8 mouse cellular contexts compared by ENCODE assay signal in genomic region chr10:80826151-80827062, GRCm38 (mm10). TPM values are rescaled to one million over a fixed set of nuclear protein-coding genes. Genes with fewer than 3 reads are reported as not detected.
DNase-seq lines count a peak whose midpoint lies in the region; ATAC-seq and TF ChIP-seq lines count a peak whose summit lies in the region.

TSS of gene Oaz1 (plus strand) at chr10:80826656.

- peak; percentile 100 for DNase-seq in 3T3-L1 (ENCODE audit: low read depth, low spot score)
- DNase-seq in adrenal gland, postnatal 4 days (ENCODE audit: low spot score in 2 of 2), result peak; percentile 95 to 96
- peak; percentile 100 for DNase-seq in embryonic facial prominence, embryonic 14.5 days (ENCODE audit: low spot score)
- peak; percentile 98 to 99 for DNase-seq in heart, adult 2 months
- DNase-seq in kidney, adult 8-10 months, result peak; percentile 100
- peak; percentile 98 to 99 for DNase-seq in spleen, postnatal 10 days (ENCODE audit: low spot score in 2 of 2)

- TF ChIP-seq EP300 in heart, adult 2 months (IDR thresholded peaks at IDR 0.05; ENCODE audit: insufficient read depth, low read depth, low read length), result peak; percentile 55; the same call in 1 of the 2 replicates

- peak; percentile 98 for ATAC-seq in embryonic facial prominence, embryonic 14.5 days (ENCODE audit: low read depth)
- ATAC-seq in limb, embryonic 13.5 days (ENCODE audit: low FRiP score, low read depth), result peak; percentile 98
- ATAC-seq in midbrain, embryonic 16.5 days, result peak; percentile 97

- TF ChIP-seq POLR2A in heart, adult 2 months (IDR thresholded peaks at IDR 0.05; ENCODE audit: insufficient read depth, low read depth, low read length), result peak; percentile 98

- intact Hi-C loops in heart, adult 2 months (cut with DNase I), result loop anchor here (2.0 kb wide), 1 partner anchor 28 kb away; the partner anchor contains the start of genes Plekhj1 and Sf3a2

- H3K4me2 ChIP-seq in embryonic facial prominence, embryonic 14.5 days (ENCODE audit: low read depth, low read length), result peak within 1 kb of the TSS; percentile 86
- H3K4me2 ChIP-seq in limb, embryonic 13.5 days (replicated peaks), result peak within 1 kb of the TSS; percentile 100
- peak within 1 kb of the TSS; percentile 91 for H3K4me2 ChIP-seq in midbrain, embryonic 16.5 days (ENCODE audit: low read length)

- peak within 1 kb of the TSS; percentile 94 for H3K9ac ChIP-seq in embryonic facial prominence, embryonic 14.5 days (ENCODE audit: low read depth, low read length)
- H3K9ac ChIP-seq in heart, adult 2 months (ENCODE audit: low read depth, low read length), result peak within 1 kb of the TSS; percentile 92
- peak within 1 kb of the TSS; percentile 90 for H3K9ac ChIP-seq in limb, embryonic 13.5 days
- H3K9ac ChIP-seq in midbrain, embryonic 16.5 days (ENCODE audit: low read depth, low read length), result peak within 1 kb of the TSS; percentile 92

- no peaks in the 10 kb centered on the region for H3K27me3 ChIP-seq in embryonic facial prominence, embryonic 14.5 days (replicated peaks; ENCODE audit: control insufficient read depth, insufficient read depth, low read length)
- no peaks in the 10 kb centered on the region for H3K27me3 ChIP-seq in heart, adult 2 months (ENCODE audit: control insufficient read depth, insufficient read depth, low read length)
- H3K27me3 ChIP-seq in limb, embryonic 13.5 days, result no peaks in the 10 kb centered on the region
- H3K27me3 ChIP-seq in midbrain, embryonic 16.5 days (ENCODE audit: control insufficient read depth, insufficient read depth, low read depth, low read length), result no peaks in the 10 kb centered on the region

- WGBS in embryonic facial prominence, embryonic 14.5 days, result under 1% methylated on average over 70 of the region's 82 CpGs
- WGBS in heart, adult 2 months, result under 1% methylated on average over 82 of the region's 82 CpGs
- WGBS in limb, embryonic 13.5 days, result under 1% methylated on average over 80 of the region's 82 CpGs
- under 1% methylated on average over 77 of the region's 82 CpGs for WGBS in midbrain, embryonic 16.5 days

- H3K4me3 ChIP-seq in embryonic facial prominence, embryonic 14.5 days (ENCODE audit: low read depth, low read length), result peak within 1 kb of the TSS; percentile 81
- H3K4me3 ChIP-seq in heart, adult 2 months, result peak within 1 kb of the TSS; percentile 98
- H3K4me3 ChIP-seq in limb, embryonic 13.5 days, result peak within 1 kb of the TSS; percentile 82
- peak within 1 kb of the TSS; percentile 85 for H3K4me3 ChIP-seq in midbrain, embryonic 16.5 days (ENCODE audit: low read depth, low read length)

- peaks cover 23% of the 10 kb centered on the region for H3K36me3 ChIP-seq in embryonic facial prominence, embryonic 14.5 days (ENCODE audit: control insufficient read depth, insufficient read depth, low read length)
- peaks cover 7% of the 10 kb centered on the region; the same call in 1 of the 2 replicates for H3K36me3 ChIP-seq in heart, adult 2 months (ENCODE audit: control insufficient read depth, insufficient read depth, low read length)
- H3K36me3 ChIP-seq in limb, embryonic 13.5 days, result peaks cover 18% of the 10 kb centered on the region
- H3K36me3 ChIP-seq in midbrain, embryonic 16.5 days (ENCODE audit: control insufficient read depth, insufficient read depth, low read length), result peaks cover 10% of the 10 kb centered on the region

- H3K27ac ChIP-seq in embryonic facial prominence, embryonic 14.5 days (replicated peaks; ENCODE audit: low read depth, low read length), result peak within 1 kb of the TSS; percentile 91
- peak within 1 kb of the TSS; percentile 99 for H3K27ac ChIP-seq in heart, adult 2 months
- H3K27ac ChIP-seq in limb, embryonic 13.5 days, result peak within 1 kb of the TSS; percentile 87
- H3K27ac ChIP-seq in midbrain, embryonic 16.5 days (ENCODE audit: low read length), result peak within 1 kb of the TSS; percentile 94

- H3K9me3 ChIP-seq in embryonic facial prominence, embryonic 14.5 days (ENCODE audit: control insufficient read depth, low read length), result no peaks in the 10 kb centered on the region
- H3K9me3 ChIP-seq in limb, embryonic 13.5 days, result no peaks in the 10 kb centered on the region
- no peaks in the 10 kb centered on the region for H3K9me3 ChIP-seq in midbrain, embryonic 16.5 days (replicated peaks; ENCODE audit: control insufficient read depth, low read length, poor library complexity, severe bottlenecking)

- peaks cover 7% of the 10 kb centered on the region for H3K79me2 ChIP-seq in heart, adult 2 months (replicated peaks; ENCODE audit: control insufficient read depth, insufficient read depth, low read length)

- H3K4me1 ChIP-seq in embryonic facial prominence, embryonic 14.5 days (ENCODE audit: control insufficient read depth, insufficient read depth, low read length), result peaks cover 7% of the 10 kb centered on the region; the same call in 1 of the 2 replicates
- peaks cover 12% of the 10 kb centered on the region for H3K4me1 ChIP-seq in heart, adult 2 months (ENCODE audit: control insufficient read depth, insufficient read depth, low read length)
- H3K4me1 ChIP-seq in limb, embryonic 13.5 days, result peaks cover 37% of the 10 kb centered on the region
- peaks cover 20% of the 10 kb centered on the region for H3K4me1 ChIP-seq in midbrain, embryonic 16.5 days (ENCODE audit: control insufficient read depth, insufficient read depth, low read length)

- peak; percentile 27 for TF ChIP-seq CTCF in heart, adult 2 months (IDR thresholded peaks at IDR 0.05)

RNA-seq across cellular contexts. Expression of gene Oaz1, which starts in this region (rescaled TPM):
- 100 to 1,000 TPM; 668 to 717 TPM for total RNA-seq in adrenal gland, postnatal 4 days (2021)
- 1,606 and 1,697 TPM in 2 replicates for polyA plus RNA-seq in embryonic facial prominence, embryonic 14.5 days (2014; fragmentation: Nextera tagmentation; extraction: Ambion mirVana)
- total RNA-seq in heart, adult 2 months (2021), result 100 to 1,000 TPM; 850 to 914 TPM
- polyA plus RNA-seq in heart, adult 2 months (2012; rRNA removed), result 1,001 and 1,201 TPM in 2 replicates
- 1,885 and 1,910 TPM in 2 replicates for polyA plus RNA-seq in limb, embryonic 13.5 days (2015; fragmentation: Nextera tagmentation; extraction: Ambion mirVana)
- 1,102 and 1,149 TPM in 2 replicates for polyA plus RNA-seq in midbrain, embryonic 16.5 days (2015; fragmentation: Nextera tagmentation; extraction: Ambion mirVana)

Comparison
In these comparisons a context has a peak if more than half of its experiments do, and no peak if none do; other contexts are left out.
1. Peak in every context shown above with its lines: DNase-seq, ATAC-seq, H3K4me3 ChIP-seq and H3K27ac ChIP-seq.